Mouse (Mus musculus): ENCODE data around the gene Alyref. TPM values are rescaled to one million over a fixed set of nuclear protein-coding genes. Genes with fewer than 3 reads are reported as not detected.

Alyref gene
- total RNA-seq, 2 experiments from 2014 or later: 59.7 to 67.5 TPM

DNA sequence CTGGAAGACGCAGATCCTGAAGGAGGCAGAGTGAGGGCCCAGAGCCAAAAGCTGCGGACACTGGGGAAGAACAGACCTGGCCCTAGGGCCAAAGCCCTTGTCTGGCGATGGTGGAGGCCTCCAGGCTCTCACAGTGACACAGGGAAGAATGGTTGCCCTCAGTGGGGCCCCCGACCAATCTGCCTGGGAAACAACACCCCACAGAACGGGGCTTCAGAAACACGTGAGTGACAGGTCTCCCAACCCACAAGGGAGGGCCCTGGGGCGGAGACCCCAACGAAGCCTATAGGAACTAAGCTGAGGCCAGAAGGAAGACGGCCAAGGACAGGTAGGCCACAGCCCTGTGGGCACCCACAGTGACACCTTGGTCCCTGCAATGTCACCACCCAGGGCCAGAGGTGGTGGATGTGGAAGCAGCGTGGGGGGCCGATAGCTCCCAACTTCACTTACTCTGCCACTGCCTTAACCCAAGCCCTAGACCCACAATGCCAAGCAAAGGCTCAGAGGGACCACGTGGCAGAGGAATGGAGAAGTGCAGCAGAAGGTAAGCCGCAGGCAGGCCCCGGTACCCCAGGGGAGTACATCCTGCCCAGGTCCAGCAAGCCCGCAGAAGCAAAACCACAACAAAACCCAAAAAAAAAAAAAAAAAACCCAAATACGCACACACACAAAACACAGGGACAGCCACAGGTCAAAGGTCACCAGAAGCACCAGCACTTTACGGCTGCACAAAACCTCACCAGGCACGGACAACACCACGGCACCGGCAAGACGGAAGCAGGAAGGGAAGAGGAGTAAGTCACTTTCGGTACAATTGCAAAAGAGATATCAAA lies 29.5 kb upstream of the Alyref start:
- intact Hi-C loops (cut with DNase I): no loop called here

DNA sequence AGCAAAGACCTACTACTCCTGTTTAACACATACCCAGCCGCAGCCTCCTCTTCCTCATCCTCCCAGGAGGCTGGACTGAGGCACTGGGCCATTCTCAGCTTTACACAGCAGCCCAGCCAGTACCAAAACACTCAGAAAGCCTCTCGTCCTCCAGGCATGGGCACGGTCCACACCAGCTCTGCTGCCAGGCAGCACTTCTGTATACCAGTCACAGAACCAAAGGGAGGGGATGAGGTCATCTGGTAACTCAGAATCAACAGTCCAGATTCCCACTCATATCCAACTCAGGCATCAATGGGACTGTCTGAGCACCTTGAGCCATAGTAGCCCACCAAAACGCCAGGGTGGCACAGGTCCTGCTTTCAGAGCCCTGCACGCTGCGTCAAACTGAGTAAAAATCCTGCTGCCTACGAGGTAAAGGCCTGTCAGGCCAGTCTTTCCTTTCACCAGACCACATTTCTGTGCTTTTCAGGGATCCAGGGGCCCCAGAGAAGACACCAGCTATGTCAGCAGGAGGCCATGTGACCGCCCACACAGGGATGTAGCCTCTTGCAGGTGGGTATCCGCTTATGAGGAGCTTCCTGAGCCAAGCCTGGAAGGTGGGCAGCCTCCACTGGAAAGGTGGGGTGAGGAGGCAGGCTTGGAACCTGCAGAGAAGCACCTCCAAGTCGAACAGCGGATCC lies 28.8 kb upstream of the Alyref start:
- no peak for DNase-seq (ENCODE audit: low spot score in 2 of 2)
- intact Hi-C loops (cut with DNase I): no loop called here

More for the DNA sequence above, 29.5 kb upstream of the Alyref start:
- no peak for DNase-seq (ENCODE audit: low spot score in 2 of 2)

DNA sequence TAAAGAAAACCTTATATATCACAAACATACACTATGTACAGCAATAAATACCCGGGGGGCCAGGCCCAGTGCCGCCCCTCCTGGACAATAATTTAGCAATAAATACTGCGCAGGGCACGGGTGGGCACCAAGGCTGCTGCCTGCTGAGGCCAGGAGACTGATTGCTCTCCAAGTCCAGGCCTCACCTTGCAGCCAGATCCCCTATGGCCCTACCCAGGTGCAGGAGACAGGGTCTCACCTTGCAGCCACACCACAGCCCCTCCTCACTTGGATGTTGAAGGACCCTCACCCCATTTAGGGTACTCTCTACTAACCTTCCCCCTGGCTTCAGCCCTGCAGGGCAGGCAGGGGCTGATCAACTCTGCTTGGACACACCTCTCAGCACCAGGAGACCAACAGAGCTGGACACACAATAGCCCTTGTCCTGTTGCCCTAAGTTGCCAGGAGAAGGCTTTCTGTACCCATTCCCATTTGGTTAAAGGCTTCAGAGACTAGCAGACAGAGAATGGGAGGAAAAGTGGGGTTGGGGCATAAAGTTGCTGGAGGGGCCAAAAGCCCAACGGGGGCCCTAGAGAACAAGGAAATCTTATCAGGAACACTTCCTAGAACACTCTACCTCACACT lies 27.1 kb upstream of the Alyref start, which contains the start of gene Sirt7:
TSS of gene Sirt7 (minus strand) at position 89 of the 624 bp plus-strand sequence.
- intact Hi-C loops (cut with DNase I): loop anchor here (2.0 kb wide), 1 partner anchor 88 kb away; the partner anchor contains the start of genes Cenpx and Lrrc45
- no peak for DNase-seq (ENCODE audit: low spot score in 2 of 2)

DNA sequence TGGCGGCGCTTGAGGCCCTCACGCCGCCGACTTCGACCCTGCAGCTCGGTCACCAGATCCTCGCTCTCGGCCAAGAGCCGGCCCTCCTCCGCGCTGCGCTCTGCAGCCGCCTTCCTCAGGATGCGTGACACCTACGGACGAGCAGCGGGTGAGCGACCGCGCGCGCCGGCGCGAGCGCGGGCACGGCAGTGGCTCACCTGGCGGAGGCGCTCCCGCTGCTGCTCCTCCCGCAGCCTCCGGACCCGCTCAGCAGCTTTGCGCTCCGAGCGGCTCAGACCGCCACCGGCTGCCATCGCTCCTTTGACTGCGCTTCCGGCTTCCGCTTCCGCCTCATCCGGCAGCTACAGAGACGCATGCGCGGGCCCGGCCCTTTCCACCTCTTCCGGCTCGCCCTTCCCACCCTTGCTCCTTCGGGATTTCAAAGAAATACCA lies 26.5 kb upstream of the Alyref start:
- intact Hi-C loops (cut with DNase I): loop anchor here (2.0 kb wide), 1 partner anchor 88 kb away; the partner anchor contains the start of genes Cenpx and Lrrc45
- peak; percentile 86 to 89 for DNase-seq (ENCODE audit: low spot score in 2 of 2)

DNA sequence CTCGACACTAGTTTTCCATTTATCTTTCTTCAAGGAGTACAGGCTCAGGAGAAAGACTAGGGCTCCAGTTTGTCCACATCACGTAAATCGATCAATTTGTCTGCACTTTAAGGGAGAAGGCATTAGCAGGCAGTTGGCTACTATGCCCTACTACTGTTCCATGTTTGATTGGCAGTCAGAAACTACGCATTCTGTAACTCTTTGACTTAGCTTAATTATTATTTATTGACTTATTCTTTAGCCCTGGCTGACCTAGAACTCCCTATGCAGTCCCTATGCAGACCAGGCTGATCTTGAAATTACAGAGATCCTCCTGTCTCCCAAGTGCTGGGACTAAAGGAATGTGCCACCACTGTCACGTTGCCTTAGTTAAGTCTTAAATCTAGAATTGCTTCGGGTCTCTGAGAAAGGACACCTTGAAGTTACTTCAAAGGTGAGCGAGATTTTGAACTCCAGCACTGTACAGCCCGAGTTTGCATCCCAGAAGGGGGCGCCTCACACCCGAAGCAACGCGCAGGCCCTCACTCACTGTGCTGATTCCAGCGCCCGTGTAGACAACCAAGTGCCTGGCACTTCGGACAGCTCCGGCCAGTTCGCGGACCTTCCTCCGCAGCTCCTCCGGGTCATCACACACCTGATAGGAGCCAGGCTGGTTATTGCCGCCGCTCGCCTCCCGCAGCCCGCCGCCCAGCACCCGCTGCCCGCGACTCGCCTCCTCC lies 26.0 kb upstream of the Alyref start:
- intact Hi-C loops (cut with DNase I): loop anchor here (2.0 kb wide), 1 partner anchor 89 kb away; the partner anchor contains the start of genes Cenpx and Lrrc45
- peak in 1 of 2 experiments; percentile 56 for DNase-seq (ENCODE audit: low spot score in 2 of 2)

DNA sequence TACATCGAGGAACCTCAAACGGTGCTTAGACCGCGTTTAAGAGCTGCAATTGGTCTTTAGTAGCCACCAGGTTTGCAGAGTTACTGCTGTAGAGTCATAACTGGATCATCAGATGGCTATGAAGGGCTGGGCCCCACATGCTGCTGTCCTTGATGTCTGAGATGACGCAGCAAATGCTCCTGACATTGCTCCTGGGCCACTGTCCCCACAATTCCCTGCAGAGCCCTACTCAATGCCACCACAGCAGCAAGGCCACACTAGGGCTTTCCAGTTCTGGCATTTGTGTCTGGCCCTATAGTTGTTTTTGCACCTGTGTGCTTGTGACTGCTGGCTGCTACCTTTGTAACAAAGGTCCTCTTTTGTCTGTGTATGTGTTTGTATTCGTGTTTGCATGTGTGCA lies 24.6 kb upstream of the Alyref start:
- DNase-seq (ENCODE audit: low spot score in 2 of 2): no peak
- intact Hi-C loops (cut with DNase I): no loop called here

DNA sequence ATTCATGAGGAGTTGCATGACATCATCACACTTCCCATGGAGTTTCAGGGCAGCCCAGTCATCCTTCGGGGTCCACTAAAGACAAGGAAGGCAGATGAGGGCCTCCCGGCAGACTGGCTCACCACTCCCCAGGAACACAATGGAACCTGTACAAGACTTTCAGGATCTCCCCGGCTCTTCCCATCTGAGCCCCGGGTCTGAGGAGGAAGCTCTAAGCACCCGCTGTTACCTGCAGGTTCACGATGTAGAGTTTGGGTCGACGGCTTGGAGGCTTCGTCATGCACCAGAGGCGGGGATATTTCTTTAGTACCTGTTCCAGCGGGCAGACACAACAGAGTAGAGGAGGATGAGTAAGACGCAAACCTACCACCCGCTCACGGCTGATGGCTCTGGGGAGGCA lies 22.0 kb upstream of the Alyref start:
- intact Hi-C loops (cut with DNase I): no loop called here
- DNase-seq (ENCODE audit: low spot score in 2 of 2): no peak

DNA sequence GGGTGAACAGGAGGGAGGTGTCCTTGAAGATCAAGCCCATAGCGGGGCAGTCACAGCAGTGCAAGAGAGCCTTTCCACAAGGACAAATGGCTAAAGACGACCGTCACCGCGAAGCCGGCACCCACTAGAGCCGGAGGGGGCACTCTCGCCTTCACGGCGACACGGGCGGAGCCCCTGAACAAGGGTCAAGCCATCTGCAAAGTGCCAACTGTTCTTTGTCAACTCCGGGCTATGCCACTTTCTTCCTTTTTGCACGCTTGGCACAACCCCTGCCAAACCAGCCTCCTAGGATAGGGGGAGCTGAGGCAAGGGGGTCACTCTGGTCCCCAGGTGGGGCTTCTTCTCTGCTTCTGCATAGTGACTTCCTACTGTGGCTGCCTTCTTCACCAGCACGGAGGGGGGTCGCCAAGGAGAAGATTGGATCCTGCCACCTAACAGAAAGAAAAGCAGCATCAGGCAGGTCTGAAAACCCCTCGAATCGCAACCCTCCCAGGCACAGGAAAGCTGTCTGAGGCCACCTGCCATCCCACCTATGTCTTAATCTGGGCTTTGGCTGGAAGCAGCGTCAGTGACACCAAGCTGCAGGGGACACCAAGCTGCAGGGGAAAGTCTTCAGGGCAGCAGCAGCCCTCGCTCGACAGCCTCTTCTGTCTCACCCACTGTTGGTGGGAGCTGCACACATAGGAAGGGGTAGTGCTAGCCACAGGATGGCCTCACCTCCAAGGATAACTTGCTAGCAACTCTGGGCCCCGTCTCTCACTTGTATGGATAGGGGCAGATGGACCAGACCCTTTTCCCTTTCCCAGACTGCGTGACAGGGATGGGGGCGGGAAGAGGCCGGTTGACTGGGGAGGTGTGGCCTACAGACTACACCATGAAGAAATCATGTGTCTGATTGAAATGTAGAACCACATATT lies 20.7 kb upstream of the Alyref start:
- intact Hi-C loops (cut with DNase I): no loop called here
- DNase-seq (ENCODE audit: low spot score in 2 of 2): no peak

DNA sequence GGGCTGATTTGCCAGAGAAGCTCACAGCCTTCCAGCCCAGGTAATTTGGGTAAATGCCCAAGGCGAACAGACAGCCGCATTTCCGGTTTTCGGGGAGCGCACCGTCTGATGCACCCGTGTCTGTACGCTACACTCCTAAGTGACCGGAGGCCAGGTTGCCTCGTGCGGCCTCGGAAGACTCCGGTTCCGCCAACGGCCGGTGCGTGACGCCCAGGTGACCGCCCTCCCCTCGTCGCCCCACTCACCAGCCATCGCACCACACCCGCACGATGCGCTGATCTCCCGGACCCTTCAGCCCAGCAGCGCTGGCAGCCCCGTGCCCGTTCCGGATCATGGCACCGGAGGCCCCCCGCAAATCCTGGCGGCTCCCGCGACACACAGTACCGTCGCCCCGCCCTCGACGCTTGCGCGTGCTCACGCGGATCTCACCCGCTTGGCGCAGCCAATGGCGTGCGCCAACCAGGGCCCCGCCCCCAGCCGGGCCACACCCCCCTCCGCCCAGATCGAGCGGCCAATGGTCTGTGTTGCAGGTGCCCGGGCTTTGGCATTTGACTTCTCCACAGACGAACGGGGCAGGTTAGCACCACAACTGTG lies 19.5 kb upstream of the Alyref start, which contains the start of gene Pcyt2:
TSS of gene Pcyt2 (minus strand) at position 418 of the 594 bp plus-strand sequence.
- intact Hi-C loops (cut with DNase I): no loop called here
- DNase-seq (ENCODE audit: low spot score in 2 of 2): peak; percentile 89 to 92

DNA sequence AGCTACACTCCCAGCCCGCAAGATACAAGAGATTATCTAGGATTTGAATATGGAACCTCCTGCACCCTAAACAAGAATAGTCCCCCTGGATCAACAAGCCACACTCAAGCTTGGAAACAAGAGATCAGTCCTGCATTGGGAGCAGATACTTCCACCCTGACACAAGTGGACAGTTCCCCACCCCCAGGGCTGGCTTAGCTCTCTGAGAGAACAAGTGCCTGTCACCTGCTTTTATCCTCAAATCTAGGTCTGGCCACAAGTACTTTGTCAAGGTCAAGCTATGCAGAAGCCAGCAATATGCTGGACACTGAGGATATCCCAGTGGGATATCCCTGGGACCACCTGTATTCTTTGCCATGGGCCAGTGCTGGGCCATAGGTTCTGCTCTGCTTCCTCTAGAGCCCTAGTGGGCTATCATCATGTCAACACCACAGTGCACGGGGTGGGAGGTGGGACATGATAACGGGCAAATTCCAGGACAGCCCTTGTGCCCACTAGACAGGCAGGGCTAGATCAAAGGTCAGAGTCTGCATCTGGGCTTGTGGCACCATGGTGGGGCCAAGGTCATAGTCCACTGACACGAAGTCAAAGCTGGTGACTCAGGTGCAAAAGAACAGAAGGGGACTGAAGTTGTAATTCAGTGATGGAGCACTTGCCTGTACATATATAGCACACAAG lies 18.6 kb upstream of the Alyref start:
- intact Hi-C loops (cut with DNase I): no loop called here
- DNase-seq (ENCODE audit: low spot score in 2 of 2): no peak

DNA sequence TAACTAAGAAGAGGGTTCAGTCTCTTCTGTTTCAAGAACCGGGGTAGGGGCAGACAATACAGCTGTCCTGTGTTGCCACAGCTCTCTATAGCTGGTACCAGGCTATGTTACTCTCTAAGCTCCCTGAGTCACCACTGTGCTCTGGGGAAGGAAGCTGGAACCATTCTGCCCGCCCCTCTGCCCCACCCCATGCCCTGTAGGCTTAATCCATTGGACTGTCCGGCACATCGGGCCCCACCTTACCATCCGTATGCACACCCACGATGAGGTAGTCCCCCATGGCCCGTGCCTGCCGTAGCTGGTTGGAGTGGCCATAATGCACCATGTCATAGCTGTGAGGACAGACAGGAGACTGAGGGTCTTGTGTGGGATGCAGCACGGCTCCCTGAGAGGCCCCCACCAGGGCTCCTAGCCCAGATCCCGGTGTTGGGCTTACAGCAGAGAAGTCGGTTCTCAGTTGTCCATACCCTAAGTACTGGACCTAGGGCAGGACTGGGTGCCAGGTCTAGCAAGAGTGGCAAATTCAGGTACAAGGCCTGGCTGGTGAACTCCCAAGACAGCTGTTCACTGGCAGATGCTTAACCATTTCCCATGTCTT lies 17.5 kb upstream of the Alyref start:
- no peak for DNase-seq (ENCODE audit: low spot score in 2 of 2)
- intact Hi-C loops (cut with DNase I): no loop called here

DNA sequence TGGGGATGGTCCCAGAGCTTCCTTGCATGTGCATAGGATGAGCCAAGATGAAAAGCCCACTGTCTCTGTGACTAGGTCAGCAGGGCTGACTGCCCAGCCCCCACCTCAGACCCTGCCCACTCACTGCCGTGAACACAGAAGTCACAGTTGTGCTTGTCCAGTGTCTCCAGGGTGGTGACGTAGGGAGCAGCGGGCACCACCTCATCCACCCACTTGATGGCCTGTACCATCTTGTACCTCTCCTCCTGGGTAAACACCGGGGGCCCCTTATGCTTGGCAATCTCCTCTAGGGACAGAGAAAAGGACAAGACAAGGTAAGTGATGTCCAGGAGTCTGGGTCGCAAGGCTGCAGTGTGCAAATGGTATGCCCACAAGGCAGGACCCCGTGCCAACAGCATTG lies 17.0 kb upstream of the Alyref start:
- no peak for DNase-seq (ENCODE audit: low spot score in 2 of 2)
- intact Hi-C loops (cut with DNase I): no loop called here

DNA sequence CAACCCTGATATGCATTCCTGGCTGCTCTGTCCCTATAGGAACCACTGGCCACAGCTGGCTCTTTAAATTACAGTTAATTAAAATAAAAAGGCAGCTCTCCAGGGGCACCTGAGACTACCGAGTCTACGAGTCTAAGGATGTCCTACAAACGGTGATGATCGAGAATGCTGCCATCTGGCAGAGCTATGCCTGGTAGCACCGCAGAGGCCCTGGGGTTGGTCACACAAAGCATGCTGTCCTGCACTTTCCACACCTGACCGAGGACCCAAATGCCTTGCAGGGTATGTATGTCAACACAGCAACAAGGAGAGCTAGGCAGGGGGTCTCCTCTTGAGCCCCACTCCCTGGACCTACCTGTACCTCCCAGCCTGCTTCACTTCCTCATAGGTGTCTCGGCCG lies 15.8 kb upstream of the Alyref start:
- no peak for DNase-seq (ENCODE audit: low spot score in 2 of 2)
- intact Hi-C loops (cut with DNase I): no loop called here

DNA sequence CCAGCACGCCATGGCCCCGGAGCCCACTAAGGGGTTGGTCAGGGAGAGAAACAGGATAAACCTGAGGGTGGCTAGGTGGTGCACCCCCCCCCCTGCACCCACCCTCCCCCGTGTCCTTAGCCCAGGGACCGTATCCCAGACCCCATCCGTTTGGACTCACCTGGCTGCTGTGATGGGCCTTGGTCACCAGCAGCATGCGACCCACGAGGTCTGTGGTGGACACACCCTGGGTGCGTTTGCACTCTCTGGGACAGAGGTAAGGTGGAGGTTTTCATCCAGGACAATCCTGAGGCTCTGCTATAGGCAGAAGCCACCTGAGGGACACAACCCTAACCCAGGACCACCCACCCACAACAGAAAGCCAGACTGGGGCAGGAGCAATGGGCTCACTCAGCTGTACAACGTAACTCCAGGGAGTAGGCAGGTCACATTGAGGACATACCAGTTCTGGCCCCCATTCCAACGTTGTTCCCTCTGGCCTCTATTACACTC lies 15.4 kb upstream of the Alyref start:
- intact Hi-C loops (cut with DNase I): no loop called here

DNA sequence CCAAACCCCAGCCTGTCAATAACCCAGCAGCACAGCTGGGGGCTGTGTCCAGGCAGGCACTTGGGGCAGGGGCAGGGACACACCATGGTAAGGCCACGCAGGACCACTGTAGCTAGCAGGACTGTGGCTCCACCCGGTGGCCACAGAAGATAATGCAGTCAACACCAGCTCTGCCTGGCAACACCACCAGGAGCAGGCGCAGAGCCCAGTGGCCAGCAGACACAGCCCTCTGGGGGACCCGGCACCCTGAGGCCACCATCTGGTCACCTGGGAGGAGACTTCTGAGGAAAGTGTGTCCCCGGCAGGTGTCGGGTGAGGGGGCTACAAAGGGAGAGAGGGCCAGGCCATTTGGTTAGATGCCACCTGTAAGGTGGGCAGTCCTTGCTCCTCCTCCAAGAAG lies 14.6 kb upstream of the Alyref start:
- DNase-seq (ENCODE audit: low spot score in 2 of 2): no peak
- intact Hi-C loops (cut with DNase I): no loop called here

More for the DNA sequence above, 15.4 kb upstream of the Alyref start:
- no peak for DNase-seq (ENCODE audit: low spot score in 2 of 2)

DNA sequence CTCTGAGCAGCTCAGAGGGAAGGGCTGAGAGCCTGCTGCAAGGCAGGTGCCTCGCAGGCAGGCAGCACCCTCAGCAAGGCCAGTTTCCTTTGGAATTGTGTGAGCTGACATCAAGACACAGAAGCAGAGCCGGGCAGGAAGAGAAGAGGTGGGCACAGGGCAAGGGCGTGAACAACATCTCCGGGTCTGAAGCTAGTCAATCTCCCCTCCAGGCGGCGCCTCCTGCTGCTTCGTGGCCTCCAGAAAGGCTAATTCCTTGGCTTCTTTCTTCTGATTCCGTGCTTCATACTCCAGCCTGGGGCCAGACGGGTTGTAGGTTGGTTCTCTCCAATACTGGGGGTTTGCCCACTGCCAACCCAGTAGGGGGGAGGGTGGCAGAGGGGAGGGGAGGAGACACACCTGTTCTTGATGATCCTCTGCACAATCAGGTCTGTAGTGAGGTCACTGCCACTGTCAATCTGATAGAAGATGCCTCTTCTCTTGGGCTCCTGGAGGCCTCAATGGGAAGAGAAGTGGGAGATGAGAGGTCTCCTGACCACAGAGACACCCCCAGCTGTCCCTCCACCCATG lies 12.4 kb upstream of the Alyref start:
- no peak for DNase-seq (ENCODE audit: low spot score in 2 of 2)
- intact Hi-C loops (cut with DNase I): no loop called here

DNA sequence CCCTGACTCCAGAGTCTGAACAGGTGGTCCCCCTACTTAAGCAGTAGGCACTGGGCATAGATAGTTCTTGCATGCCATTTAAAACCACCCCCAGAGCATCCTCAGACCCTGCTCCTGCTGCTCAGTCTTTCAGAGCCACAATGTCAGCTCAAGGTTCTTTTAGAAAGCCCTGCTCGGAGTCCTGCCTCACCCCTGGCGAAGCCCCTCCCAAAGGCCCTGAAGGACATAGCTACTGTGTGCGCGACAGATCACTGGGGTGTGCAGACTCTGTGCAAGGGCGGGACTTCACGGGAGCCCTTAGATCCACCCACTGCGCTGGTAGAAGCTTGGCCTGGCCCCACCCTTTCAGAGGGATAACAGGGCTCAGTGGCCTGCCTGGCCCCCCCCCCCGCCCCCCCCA lies 11.1 kb upstream of the Alyref start:
- intact Hi-C loops (cut with DNase I): no loop called here
- DNase-seq (ENCODE audit: low spot score in 2 of 2): no peak

All from left cerebral cortex, postnatal 36 days (tissue).